Mouse (Mus musculus) megakaryocyte, embryonic 14.5 days (primary cell): ENCODE measurements around the gene Stard13. TPM values are rescaled to one million over a fixed set of nuclear protein-coding genes. Genes with fewer than 3 reads are reported as not detected.

ENCODE experiments used
- H3K27me3 ChIP-seq: replicated peaks from 2 replicates; pipeline ENCODE3; 2012; ENCODE audit warnings: inconsistent platforms
- H3K36me3 ChIP-seq: replicated peaks from 2 replicates; pipeline ENCODE3; 2012; ENCODE audit warnings: low read length, inconsistent platforms, mixed read lengths
- H3K4me1 ChIP-seq: 2 replicates; pipeline ENCODE4 v1.6.1; 2012; ENCODE audit warnings: inconsistent platforms
- H3K4me3 ChIP-seq: replicated peaks from 2 replicates; pipeline ENCODE3; 2012; ENCODE audit warnings: moderate library complexity, mild to moderate bottlenecking, inconsistent platforms
- H3K9me3 ChIP-seq: 2 replicates; pipeline ENCODE4 v1.6.1; 2012; ENCODE audit warnings: inconsistent platforms
- FLI1 ChIP-seq: IDR thresholded peaks from 2 replicates; pipeline ENCODE4 v1.6.1; 2012; ENCODE audit warnings: low read length, inconsistent platforms, mixed read lengths
- GATA1 ChIP-seq: IDR thresholded peaks from 3 replicates; pipeline ENCODE4 v1.6.1; 2012; ENCODE audit warnings: mixed read lengths, low read length, inconsistent platforms, borderline replicate concordance
- polyA plus RNA-seq: library from polyadenylated mRNA; stranded (reverse); fragments of >175 nt; gene quantifications from 2 replicates; pipeline ENCODE4 v1.2.3, GENCODE M21; 2012; ENCODE audit warnings: low replicate concordance; ENCODE audit not compliant: insufficient read depth

Gene Stard13
- polyA plus RNA-seq, 1 experiment = 0.04 TPM

GRCm38 (mm10) chr5:151034715-151035512 lies 198.7 kb downstream of the Stard13 start:
- no peaks in the 10 kb centered on the region for H3K27me3 ChIP-seq
- no peaks in the 10 kb centered on the region for H3K4me1 ChIP-seq
- peaks cover 34% of the 10 kb centered on the region for H3K9me3 ChIP-seq
- no peaks in the 10 kb centered on the region for H3K36me3 ChIP-seq
- no peak overlapping the region for H3K4me3 ChIP-seq
- TF ChIP-seq FLI1 (no peak), GATA1 (no peak)

GRCm38 (mm10) chr5:151028906-151029305 lies 204.7 kb downstream of the Stard13 start:
- no peaks in the 10 kb centered on the region for H3K4me1 ChIP-seq
- H3K9me3 ChIP-seq = peaks cover 27% of the 10 kb centered on the region
- TF ChIP-seq FLI1 (no peak), GATA1 (no peak)
- no peaks in the 10 kb centered on the region for H3K27me3 ChIP-seq
- no peak overlapping the region for H3K4me3 ChIP-seq
- H3K36me3 ChIP-seq = no peaks in the 10 kb centered on the region

GRCm38 (mm10) chr5:151027171-151027570 lies 206.5 kb downstream of the Stard13 start:
- no peaks in the 10 kb centered on the region for H3K27me3 ChIP-seq
- H3K36me3 ChIP-seq = no peaks in the 10 kb centered on the region
- TF ChIP-seq GATA1 = no peak
- no peak for TF ChIP-seq FLI1
- H3K4me3 ChIP-seq = no peak overlapping the region
- peaks cover 16% of the 10 kb centered on the region for H3K9me3 ChIP-seq
- no peaks in the 10 kb centered on the region for H3K4me1 ChIP-seq

DNA sequence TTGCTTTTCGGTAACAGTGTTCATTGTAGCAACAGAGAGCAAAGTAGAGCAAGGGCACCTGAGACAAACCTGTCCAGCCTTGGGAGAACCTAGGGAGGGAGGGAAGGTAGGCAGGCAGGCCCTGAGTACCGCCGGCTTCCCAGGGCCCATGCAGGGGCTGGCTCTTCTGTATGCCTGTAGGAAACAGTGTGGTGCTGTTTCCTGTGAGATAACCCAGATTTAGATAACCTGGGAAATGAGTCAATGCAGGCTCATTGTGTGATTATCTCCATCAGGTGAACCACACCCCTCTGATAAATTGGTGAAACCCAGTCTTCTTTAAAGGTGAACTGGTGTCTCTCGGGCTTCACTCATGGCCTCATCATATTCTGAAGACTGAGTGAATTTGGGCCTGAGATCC lies 207.6 kb downstream of the Stard13 start:
- TF ChIP-seq FLI1 (no peak), GATA1 (no peak)
- Histone ChIP-seq H3K9me3 (peaks cover 9% of the 10 kb centered on the region; the same call in 1 of the 2 replicates), H3K27me3 (no peaks in the 10 kb centered on the region), H3K36me3 (no peaks in the 10 kb centered on the region), H3K4me3 (no peak overlapping the region), H3K4me1 (no peaks in the 10 kb centered on the region)

GRCm38 (mm10) chr5:151024483-151024882 lies 209.2 kb downstream of the Stard13 start:
- no peaks in the 10 kb centered on the region for H3K27me3 ChIP-seq
- no peaks in the 10 kb centered on the region for H3K4me1 ChIP-seq
- TF ChIP-seq GATA1 (no peak), FLI1 (no peak)
- no peak overlapping the region for H3K4me3 ChIP-seq
- peaks cover 11% of the 10 kb centered on the region for H3K9me3 ChIP-seq
- no peaks in the 10 kb centered on the region for H3K36me3 ChIP-seq

DNA sequence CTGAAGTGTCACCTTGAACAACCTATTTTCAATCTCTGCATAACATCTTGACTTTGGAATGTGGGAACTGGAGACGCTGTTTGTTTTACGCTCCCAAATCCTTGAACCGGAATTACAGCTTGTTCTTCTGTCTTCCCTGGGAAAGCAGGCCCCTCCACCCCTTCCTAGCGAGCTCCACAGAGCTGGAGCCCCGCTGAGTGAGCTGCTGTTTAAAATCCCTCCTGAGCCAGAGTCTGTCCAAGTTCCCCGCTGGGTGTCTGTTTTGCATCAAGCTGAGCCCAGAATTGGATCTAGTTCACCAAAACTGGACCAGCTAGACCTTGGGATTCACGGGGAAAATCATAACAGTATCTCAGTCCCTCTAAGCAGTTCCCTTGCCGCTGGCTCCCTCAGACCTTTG lies 210.2 kb downstream of the Stard13 start:
- H3K36me3 ChIP-seq = no peaks in the 10 kb centered on the region
- H3K27me3 ChIP-seq = no peaks in the 10 kb centered on the region
- peaks cover 11% of the 10 kb centered on the region for H3K9me3 ChIP-seq
- no peak overlapping the region for H3K4me3 ChIP-seq
- TF ChIP-seq GATA1 (no peak), FLI1 (no peak)
- no peaks in the 10 kb centered on the region for H3K4me1 ChIP-seq

- H3K36me3 ChIP-seq = no peaks in the 10 kb centered on the region
Observed at GRCm38 (mm10) chr5:151022939-151023338, 210.7 kb downstream of the Stard13 start.

GRCm38 (mm10) chr5:151022026-151022425 lies 211.6 kb downstream of the Stard13 start:
- no peaks in the 10 kb centered on the region for H3K36me3 ChIP-seq
- no peak for TF ChIP-seq GATA1
- no peak for TF ChIP-seq FLI1
- H3K4me1 ChIP-seq = no peaks in the 10 kb centered on the region
- H3K9me3 ChIP-seq = peaks cover 17% of the 10 kb centered on the region
- H3K27me3 ChIP-seq = no peaks in the 10 kb centered on the region
- no peak overlapping the region for H3K4me3 ChIP-seq

More at GRCm38 (mm10) chr5:151022939-151023338, 210.7 kb downstream of the Stard13 start:
- Histone ChIP-seq H3K4me1 (no peaks in the 10 kb centered on the region), H3K4me3 (no peak overlapping the region), H3K9me3 (peaks cover 14% of the 10 kb centered on the region), H3K27me3 (no peaks in the 10 kb centered on the region)
- TF ChIP-seq GATA1 (no peak), FLI1 (no peak)

GRCm38 (mm10) chr5:151020831-151021230 lies 212.8 kb downstream of the Stard13 start:
- Histone ChIP-seq H3K4me3 (no peak overlapping the region), H3K4me1 (no peaks in the 10 kb centered on the region), H3K27me3 (no peaks in the 10 kb centered on the region), H3K9me3 (peaks cover 20% of the 10 kb centered on the region), H3K36me3 (no peaks in the 10 kb centered on the region)
- TF ChIP-seq FLI1 = no peak
- no peak for TF ChIP-seq GATA1

GRCm38 (mm10) chr5:151020031-151020820 lies 213.4 kb downstream of the Stard13 start:
- Histone ChIP-seq H3K4me3 (no peak overlapping the region), H3K36me3 (no peaks in the 10 kb centered on the region), H3K4me1 (no peaks in the 10 kb centered on the region), H3K27me3 (no peaks in the 10 kb centered on the region), H3K9me3 (peaks cover 18% of the 10 kb centered on the region)
- TF ChIP-seq GATA1 = no peak
- no peak for TF ChIP-seq FLI1
